Mouse (Mus musculus) adrenal gland, postnatal 36 days (tissue): Measurements from ENCODE around the gene Fras1. TPM values are rescaled to one million over a fixed set of nuclear protein-coding genes. Genes with fewer than 3 reads are reported as not detected.

Experiments used
- DNase-seq, 2 experiments: peaks; one replicate each; pipeline ENCODE4 v3.0.0; 2021; ENCODE audit warnings: mixed read lengths in 1 of 2
- total RNA-seq, 2 experiments: library from RNA; stranded (reverse); gene quantifications; 2 replicates each; pipeline ENCODE4 v1.2.3; 2021

The Fras1 gene
- total RNA-seq, 2 experiments from 2014 or later, result 2.0 to 2.4 TPM

DNA sequence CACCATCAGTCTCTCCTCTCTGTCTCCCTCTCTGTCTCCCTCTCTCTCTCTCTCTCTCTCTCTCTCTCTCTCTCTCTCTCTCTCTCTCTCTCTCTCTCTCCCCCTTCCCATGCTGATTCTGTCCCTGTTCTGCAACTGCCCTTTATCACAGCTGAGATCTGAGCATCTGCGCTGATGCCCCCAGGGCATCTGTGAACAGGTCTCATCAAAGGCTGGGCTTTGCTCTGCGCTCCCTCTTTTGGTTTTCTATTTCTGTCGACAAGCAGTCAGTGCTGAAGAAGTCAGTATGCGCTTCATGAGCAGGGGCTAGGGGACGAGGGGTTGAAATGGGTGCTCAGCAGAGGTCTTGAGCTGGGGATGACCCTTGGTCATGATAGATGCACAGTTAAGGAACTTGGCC is 206.2 kb downstream of the Fras1 start:
- DNase-seq, result no peak

DNA sequence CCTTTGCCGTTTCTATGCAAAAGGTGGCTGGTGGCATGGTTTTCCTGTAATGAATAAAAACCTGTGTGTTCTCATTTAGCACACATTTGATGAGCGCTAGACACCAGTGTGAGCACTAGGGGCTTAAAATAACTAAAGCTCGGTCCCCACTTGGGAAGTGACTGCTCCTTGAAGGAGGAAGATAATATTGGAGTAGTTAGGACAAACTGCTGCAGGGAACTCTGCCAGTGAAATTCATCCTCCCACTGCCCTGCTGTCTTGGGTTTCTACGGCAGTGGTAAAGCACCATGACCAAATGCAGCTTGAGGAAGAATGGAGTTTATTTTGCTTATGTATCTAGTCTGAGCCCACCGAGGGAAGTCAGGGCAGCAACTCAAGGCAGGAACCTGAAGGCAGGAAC is 211.0 kb downstream of the Fras1 start:
- DNase-seq, result no peak

DNA sequence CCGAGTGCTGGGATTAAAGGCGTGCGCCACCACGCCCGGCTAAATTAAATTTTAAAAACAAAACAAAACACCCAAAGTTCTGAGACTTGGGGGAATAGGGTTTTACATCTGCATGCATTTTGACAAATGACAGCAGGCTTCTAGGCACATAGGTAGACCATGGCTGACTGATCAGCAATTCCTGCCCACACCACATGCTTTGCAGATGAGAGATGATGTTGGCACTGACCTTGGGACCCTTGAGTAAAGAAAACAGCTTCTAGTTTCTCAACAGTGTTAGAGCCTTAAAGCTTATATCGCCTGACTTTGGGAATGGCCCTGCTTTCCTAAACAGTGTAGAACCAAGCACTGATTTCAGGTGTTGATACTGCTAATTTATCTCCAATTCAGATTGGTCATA is 216.9 kb downstream of the Fras1 start:
- no peak for DNase-seq

DNA sequence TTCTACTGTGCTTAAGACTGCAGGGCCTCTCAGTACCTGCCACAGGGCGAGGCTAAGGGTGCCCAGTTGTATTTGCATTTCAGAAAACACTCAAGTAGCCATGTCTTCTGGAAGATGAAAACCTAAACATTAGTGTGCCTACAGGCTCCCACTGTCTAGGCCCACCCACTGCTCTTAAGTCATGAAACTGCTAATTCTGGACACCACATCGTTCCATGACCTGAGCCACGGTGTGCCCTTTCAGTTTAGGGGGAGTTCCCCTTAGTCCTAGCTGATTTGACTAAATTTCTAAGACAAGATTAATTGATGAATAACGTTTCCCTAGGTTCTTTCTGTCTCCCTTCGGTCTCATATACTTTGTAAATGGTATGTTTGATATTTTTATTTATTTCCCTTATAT is 222.0 kb downstream of the Fras1 start:
- DNase-seq, result no peak

DNA sequence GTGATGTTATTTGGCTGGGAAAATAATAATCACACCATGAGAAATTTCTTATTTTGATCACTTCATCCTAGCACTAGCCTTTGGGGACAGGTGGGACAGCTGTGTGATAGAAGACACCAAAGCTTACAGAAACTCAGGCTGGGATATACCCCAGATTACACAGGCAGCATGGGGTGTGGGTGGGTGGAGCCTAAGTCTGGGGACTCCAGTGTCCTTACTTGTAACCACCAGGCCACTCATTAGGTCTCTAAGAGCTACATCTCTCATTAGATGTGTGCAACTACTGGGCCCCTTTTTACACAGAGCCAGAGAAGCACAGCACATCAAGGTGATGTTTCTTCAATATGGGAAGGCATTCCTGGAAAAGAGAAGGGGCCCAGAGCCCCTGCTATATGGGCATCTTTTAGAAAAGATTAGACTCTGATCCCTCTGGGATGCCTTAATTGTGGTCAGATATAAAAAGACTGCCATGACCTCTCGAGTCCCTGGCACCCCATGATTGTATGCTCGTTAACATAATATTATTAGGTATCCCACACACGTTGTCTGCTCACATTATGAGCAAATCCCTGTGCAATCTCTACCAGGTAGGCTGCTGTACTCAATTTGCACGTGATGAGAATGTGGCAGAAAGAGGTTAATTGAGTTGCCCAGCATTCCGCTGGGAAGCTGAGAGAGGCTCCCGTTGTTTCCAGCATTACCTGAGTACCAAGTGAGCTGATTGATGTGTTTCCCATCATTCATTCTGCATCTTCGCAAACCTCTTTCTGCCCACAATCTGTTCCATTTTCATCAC is 230.4 kb downstream of the Fras1 start:
- DNase-seq, result no peak

DNA sequence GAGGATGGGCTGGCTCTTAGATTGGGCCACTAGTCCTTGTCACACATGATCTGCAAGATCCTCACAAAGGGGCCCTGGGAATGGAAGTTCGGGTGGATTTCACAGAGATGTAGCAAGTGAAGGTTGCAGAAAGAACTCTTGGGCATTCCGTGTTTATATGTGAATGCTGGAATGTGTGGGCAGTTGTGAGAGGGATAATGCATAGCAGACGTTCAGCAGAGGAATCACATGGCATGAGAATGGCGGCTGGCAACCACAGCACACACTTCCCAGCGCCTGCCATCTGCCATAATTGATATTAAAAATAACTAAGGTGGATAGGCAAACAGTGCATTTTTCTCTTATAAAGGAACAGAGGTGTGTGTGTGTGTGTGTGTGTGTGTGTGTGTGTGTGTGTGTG is 234.3 kb downstream of the Fras1 start:
- DNase-seq, result no peak

DNA sequence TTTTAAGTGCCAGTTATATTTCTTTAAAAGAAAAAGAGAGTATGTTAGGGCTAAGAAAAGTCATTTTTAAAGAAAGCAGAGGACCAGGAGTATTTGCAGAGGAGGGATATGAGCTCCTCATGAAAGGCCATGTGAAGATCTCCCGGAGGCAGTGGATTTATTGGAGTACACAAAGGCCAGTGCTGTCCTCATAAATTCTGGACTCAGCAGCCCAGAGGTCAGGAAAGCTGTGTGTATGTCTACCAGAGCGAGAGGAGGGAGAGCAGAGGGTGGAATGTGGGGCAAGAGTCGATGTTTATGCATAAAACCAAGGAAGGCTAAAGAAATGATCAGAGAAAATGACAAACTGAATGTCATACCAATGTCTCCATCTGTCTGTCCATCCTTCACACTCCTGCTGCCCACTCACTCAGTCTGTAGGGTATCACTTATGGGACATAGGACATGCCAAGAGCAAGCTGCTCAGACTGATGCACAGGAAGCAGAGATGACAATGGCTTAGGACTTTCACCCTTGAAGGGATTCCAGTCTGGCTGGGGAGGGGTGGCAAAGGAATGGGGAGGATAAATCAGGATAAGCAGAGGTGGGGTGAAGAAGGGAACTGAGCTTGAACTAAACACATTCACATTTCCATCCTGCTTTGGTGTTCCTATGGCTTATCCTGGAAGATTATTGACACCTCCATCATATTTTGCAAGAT is 235.0 kb downstream of the Fras1 start:
- no peak for DNase-seq

DNA sequence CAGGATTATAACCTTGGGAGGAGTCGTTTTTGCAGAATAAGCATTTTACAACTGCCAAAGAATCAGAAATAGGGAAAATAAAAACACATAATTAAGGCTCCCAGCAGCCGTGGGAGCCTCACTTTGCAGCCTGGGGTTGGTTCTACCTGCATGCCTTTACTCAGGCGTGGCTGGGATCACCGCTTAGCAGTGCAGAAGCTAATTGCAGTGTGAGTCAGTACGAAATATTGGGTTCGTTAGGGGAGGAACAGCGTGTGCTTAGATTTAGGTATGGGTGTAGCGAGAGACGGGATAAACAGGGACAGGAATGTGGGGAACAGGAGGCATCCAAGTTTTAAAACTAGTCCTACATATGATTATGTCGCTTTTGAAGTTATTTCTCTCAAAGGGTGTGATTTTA is 238.3 kb downstream of the Fras1 start:
- no peak for DNase-seq

DNA sequence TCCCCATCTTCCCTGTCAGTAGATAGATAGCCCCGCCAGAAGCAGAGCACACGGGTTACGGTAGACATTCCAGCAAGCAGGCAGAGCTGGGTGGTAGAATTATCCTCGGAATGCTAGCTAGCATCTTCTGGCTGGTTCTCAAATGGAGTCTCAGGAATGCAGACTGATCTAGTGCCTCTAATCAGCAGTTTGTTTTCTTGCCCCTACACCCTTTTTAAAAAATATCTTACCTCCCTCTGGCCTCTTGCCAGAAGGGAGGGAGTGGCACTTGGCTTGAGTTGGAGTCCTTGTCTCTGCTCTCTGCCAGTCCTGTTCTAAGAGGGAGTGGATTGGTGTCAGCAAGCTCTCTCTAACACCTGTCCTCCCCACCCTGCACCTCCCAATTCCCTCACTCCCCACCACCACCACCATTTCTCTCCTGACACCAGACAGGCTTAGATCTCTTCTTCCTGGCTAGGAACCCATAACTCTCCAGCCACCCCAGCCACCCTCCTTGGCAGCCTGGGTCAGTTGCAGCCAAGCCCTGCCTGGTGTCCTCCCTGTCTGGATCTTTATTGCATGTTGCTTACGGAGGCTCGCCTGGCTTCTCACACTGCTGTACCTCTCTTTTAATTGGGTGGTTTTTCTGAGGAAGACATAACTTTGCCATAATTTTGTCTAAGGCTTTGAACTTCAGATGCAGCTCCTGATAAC is 243.3 kb downstream of the Fras1 start:
- DNase-seq, result no peak

DNA sequence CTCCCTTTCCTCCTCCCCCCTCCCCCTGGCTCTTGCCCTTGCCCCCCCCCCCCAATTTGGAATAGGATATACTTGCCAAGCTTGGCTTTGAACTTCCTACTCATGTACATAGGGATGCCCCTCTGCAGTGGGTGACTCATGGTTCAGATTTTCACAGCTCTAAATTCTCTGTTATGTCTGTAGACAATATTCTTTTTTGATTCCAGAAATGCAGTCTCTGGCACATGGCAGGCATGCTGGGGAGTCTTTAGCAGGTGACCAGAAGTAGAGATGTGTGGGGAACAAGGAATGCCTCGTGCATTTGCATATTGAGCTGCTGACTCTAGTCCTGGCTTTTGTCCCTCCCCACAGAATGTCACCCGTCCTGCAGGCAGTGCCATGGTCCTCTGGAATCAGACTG is 244.3 kb downstream of the Fras1 start:
- no peak for DNase-seq

DNA sequence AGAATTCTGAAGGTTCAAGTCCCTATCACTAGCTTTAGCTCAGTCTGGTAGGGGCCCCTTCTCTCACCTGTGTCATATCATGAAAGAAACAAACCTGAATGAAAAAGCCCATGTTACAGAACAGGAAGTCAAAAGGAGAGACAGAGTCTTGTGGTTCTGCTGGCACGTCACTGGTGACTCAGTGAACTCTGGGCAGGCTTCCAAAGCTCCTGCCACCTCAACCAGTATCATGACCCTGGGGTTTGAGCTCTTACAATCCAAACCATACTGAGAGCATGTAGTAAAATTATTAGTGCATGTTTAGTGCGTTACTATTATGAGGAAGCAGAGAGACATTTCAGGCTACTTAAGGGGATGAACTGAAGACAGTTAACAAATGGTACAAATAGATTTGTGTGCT is 246.5 kb downstream of the Fras1 start:
- DNase-seq, result peak; percentile 87 to 90

DNA sequence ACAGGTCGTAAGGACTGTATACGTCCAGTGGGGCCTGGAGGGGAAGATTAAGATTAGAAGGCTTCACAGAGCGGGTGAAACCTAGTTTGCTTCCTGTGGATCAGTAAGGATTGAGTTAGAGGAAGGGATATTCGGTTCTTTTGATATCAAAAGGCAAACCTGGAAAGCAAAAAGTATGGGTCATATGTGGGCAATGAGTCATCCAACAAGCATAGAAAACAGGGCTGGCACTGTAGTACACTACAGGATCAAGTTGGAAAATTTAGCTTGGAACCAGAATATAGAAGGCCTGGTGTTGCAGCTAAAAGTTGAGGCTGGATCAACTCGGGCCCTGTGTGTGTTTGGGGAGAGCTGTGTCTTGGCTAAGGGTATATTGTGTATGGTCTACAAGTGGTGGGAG is 246.9 kb downstream of the Fras1 start:
- no peak for DNase-seq

DNA sequence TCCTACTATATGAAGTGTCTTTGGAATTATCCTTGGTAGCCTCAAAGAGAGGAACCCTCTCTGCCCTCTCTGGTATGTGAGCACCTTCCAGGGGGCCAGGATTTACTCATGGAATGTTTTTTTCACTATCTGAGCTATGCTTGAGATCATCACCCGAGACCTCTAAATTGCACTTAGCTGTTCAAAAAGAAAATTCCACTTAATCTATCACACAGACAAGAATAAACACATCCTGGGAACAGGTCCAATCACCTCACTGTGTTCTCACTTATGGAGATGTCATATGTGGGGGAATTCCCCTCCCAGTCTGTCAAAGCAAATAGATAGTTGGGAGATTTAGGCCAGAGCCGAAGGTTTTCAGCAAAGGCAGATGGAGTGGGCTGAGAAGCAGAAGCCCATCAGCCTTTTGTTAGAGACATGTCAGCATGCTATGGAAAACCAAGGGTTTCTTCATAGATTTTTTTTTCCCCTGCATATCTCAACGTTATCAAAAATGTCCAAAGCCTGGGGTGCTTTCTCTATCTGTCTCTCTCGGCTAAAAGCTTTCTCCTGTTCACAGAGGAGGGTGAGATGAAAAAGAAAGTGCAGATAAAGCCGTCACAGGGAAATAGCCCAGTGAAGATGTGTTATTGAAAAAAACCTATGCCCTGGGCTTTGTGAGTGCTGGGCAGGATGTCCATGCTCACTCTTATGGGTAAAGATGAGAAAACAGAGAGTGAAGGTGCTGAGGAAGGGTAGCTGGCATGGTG is 249.0 kb downstream of the Fras1 start:
- no peak for DNase-seq

DNA sequence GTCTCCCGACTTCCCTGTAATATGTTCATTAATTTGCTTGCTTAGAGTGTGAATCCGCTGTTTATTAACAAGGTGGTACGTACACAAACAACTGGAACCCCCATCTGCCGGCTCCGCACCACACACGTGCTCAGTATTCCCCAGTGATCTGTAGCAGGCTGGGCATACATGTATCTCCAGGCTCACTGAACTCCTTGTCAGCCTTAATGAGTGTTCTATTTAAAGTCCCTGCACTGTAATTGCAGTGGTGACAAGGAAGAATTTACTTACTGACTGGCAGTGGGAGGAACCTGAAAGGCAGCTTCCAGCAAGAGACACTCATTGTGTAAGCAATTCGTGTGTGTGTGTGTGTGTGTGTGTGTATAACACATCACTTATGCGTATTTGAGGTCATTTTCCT is 256.1 kb downstream of the Fras1 start:
- DNase-seq, result no peak

DNA sequence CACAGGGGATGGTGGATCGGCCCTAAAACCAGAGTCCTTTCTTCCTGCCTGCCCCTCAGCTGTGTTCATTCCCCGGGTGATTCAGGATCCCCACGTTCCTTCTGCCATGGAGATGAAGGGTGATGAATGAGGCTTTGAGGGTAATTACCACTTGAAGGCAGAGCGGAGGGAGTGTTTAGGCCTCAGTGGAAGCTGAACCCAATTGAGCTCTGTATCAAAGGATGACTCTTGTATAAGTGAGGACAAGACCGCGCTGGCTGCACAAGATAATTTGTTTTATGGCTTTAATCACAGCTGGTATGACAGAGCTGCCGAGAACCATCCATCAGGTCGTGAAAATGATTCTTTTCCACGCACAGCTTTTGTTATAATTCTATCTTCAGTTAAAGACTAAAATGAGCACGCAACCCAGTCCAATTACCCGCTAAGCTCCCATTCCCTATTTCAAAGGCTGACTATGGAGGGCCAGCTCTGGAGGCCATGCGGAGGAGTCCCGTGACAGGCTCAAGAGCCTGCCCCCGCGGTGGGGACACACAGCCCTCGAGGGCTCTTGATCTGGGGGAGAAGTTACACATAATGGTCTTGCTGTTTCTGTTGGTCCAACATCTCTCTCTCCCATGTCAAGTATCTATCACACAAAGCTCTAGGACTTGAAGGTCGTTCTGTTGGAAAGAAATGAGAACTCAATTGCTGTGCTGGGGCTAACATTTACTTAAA is 261.5 kb downstream of the Fras1 start:
- no peak for DNase-seq

DNA sequence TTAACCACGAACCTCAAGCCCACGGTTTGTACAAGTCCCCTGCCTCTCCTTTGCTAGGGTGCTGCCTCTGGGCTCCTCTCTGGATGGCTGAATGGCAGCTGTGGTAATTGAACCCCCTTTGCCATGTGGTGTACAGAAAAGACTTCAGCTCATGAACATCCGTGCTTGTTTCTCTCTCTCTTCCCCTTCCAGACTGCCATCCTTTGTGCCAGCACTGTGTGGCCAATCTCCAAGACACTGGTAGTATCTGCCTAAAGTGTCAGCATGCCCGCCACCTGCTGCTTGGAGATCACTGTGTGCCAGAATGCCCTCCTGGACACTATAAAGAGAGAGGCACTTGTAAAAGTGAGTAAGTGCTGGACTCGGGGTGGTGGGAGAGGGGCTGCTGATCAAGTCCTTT is 262.1 kb downstream of the Fras1 start:
- no peak for DNase-seq

DNA sequence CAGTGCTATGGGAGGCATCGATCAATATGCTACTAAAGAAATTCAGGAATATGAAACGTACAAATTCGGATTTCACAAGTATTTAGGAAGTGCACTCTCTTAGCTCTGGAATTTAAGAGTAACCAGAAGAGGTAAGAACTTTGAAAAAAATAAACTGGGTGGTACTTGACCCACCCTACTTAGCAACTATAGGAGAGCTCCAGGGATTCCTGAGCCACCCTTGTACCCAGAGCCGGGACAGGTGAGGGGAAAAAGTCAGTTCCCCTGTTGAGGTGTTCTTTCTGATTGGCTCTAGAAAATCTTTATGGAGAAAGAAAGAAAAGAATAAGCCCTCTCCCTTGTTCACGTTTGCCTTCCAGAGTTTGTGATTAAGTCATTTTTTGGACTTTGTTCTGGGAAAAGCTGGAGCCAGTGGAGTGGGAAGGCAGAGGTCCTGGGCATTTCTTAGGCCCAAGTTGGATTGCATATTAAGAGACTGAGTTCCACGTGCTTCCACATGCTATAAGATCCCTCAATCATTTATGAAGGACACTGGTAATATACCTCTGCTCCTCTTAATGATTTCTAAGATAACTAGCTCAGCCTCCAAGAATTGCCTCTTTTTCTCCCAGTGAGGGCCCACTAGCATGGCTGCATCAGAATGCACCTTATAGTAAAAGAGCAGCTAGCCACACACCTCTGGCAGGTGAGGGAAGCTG is 265.6 kb downstream of the Fras1 start:
- DNase-seq, result no peak

DNA sequence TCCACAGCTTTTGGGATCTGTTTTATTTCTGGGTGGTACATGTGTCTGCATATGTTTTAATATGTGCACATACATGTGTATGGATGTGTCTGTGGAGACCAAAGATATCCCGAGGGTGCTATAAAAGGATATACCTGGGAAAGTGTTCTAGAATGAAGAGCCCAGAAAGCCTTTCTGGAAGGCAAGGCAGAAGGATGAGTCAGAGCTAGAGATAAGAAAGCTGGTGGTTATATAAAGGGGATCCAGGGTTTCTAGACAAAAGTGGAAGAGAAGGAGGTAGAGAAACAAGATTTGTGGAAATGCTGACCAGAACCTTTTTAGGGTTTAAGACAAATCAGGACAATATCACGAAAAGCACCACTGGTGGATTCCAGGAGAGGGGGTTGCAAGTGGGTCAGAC is 267.5 kb downstream of the Fras1 start:
- DNase-seq, result no peak

DNA sequence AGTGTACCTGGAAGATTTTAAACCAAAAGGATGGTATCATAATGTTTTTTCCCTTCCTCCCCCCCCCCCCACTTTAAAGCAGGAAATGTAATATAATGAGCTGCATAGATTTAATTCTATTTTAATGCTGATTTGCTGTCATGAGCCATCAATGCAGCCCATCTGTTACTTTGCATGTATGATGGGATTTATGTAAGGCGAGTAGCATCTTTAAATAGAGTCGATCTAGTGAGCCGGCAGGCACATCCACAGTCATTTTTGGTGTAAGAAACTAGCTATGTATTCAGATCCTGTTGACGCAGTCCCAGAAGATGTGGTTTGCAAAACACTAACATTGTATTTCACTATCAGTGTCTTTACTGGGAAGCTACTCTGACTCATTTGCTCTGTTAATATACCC is 301.9 kb downstream of the Fras1 start:
- no peak for DNase-seq

DNA sequence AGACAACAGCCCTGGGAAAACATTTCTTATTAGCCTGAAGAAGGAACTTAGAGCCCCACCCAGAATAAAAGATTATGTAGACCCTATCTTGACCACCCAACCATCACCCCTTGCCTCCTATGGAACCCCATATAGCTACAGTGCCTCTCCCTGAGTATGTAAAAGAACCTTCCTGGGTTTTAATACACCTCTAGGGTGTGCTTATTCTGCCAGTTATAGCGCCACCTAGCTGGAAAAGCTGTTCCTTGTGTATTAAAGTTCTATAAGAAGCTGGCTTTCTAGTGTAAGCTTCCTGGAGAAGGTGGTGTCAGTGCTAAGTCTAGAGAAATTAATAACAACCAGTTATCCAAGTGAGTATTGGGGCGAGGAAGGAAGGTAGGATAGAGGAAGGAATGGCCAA is 303.7 kb downstream of the Fras1 start:
- DNase-seq, result peak; percentile 17 to 59

DNA sequence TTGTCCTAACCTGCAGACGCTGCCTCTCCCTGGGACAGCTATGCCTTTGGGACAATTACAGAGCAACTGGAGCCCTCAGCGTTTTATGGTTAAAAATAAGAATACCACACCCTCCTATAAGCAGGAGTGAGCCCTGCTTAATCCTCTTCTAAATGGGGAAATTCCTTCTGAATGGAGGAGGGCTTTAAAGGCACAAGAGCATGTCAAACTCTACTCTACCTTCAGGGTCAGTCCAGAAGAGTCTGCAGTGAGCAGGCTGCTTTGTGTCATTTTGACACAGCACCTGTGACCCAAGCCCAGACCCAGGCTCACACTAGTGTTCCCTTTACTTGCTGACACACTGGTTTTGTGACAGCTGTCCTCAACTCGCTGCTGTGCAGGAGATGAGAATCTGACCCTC is 307.3 kb downstream of the Fras1 start:
- no peak for DNase-seq
